In the genomic region with DNA sequence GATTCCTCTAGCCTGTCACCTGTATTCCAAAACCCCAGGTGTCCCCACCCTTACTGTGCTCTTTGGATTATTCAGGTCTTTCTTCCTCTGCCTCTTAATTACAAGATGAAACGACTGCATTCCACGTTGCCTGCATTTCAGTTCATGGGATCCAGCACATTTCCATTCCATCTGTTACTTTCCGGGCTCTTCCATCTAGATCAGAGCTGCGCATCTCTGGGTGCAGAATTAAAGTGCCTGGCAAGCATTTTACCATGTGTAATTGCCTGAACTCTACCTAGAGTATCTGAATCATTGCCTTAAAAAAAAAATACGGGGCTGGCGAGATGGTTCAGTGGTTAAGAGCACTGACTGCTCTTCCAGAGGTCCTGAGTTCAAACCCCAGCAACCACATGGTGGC, we compare ENCODE assay signal across 26 mouse cellular contexts.
DNase-seq lines count a peak whose midpoint lies in the region; ATAC-seq lines count a peak whose summit lies in the region.
"Had no signal": no experiment of that assay in that cellular context is flagged by ENCODE, and none has a peak within 500 bp of the region (broad histone marks: within the 10 kb centered on the region; RNA-seq: fewer than 3 reads in every experiment).

No protein-coding gene starts in this region.

- H3K9me3 ChIP-seq in forebrain, embryonic 16.5 days (ENCODE audit: control insufficient read depth, low read length), result no peaks in the 10 kb centered on the region
- no peaks in the 10 kb centered on the region for H3K9me3 ChIP-seq in forebrain, embryonic 11.5 days (ENCODE audit: control insufficient read depth, low read length)
- H3K9me3 ChIP-seq: embryonic facial prominence, embryonic 12.5 days; embryonic facial prominence, embryonic 15.5 days; forebrain, embryonic 12.5 days; heart, embryonic 10.5 days; heart, embryonic 13.5 days; hindbrain, embryonic 12.5 days; hindbrain, embryonic 15.5 days had no signal

- peak; percentile 50; the same call in 1 of the 2 replicates for ATAC-seq in forebrain, embryonic 16.5 days
- no peak for ATAC-seq in forebrain, embryonic 11.5 days (replicated peaks; ENCODE audit: low FRiP score)
- ATAC-seq in granulocyte monocyte progenitor cell, adult 5-6 weeks (replicated peaks; ENCODE audit: poor library complexity, severe bottlenecking), result no peak
- ATAC-seq in monocyte, adult 5-6 weeks (replicated peaks; ENCODE audit: insufficient number of reproducible peaks, low FRiP score, low TSS enrichment, poor library complexity, severe bottlenecking), result no peak
- ATAC-seq: activated CD4-positive, CD25-positive, alpha-beta regulatory T cell, adult 4 months had no signal

- no peak overlapping the region for H3K4me2 ChIP-seq in forebrain, embryonic 16.5 days (ENCODE audit: low read length)
- no peak overlapping the region for H3K4me2 ChIP-seq in forebrain, embryonic 11.5 days (ENCODE audit: low read depth, low read length, severe bottlenecking)
- H3K4me2 ChIP-seq: embryonic facial prominence, embryonic 12.5 days; embryonic facial prominence, embryonic 15.5 days; forebrain, embryonic 12.5 days; heart, embryonic 13.5 days; hindbrain, embryonic 12.5 days; hindbrain, embryonic 15.5 days had no signal

- no peak for DNase-seq in forebrain, embryonic 11.5 days (ENCODE audit: low spot score)
- DNase-seq in layer of hippocampus, adult 11-12 months (ENCODE audit: low spot score), result peak; percentile 17
- no peak for DNase-seq in layer of hippocampus, postnatal 10 days (ENCODE audit: low spot score in 2 of 2)
- peak; percentile 44 for DNase-seq in brain, adult 2 months (ENCODE audit: low read depth, low spot score)
- peak; percentile 65 for DNase-seq in layer of hippocampus, adult 9-11 months
- DNase-seq: adrenal gland, adult 8-10 months; adrenal gland, postnatal 25 days; cerebellum, adult 11 months; cerebellum, adult 2 months; cerebellum, adult 9-11 months; cerebellum, postnatal 25 days; gastrocnemius, postnatal 25 days; heart, adult 2 months; heart, postnatal 14 days; heart, postnatal 4 days had no signal

- no peak overlapping the region for H3K9ac ChIP-seq in forebrain, embryonic 16.5 days (replicated peaks; ENCODE audit: low read depth, low read length)
- no peak overlapping the region for H3K9ac ChIP-seq in forebrain, embryonic 11.5 days (ENCODE audit: low read length)
- H3K9ac ChIP-seq: embryonic facial prominence, embryonic 12.5 days; embryonic facial prominence, embryonic 15.5 days; forebrain, embryonic 12.5 days; heart, embryonic 13.5 days; hindbrain, embryonic 12.5 days; hindbrain, embryonic 15.5 days had no signal

- H3K27me3 ChIP-seq in forebrain, embryonic 16.5 days (replicated peaks; ENCODE audit: control insufficient read depth, insufficient read depth, low read length), result no peaks in the 10 kb centered on the region
- H3K27me3 ChIP-seq in forebrain, embryonic 11.5 days (ENCODE audit: control insufficient read depth, insufficient read depth, low read length), result no peaks in the 10 kb centered on the region
- H3K27me3 ChIP-seq: embryonic facial prominence, embryonic 12.5 days; embryonic facial prominence, embryonic 15.5 days; forebrain, embryonic 12.5 days; heart, embryonic 13.5 days; hindbrain, embryonic 12.5 days; hindbrain, embryonic 15.5 days had no signal

- H3K27ac ChIP-seq in forebrain, embryonic 16.5 days (ENCODE audit: low read length), result no peak overlapping the region
- no peak overlapping the region for H3K27ac ChIP-seq in forebrain, embryonic 11.5 days (ENCODE audit: low read depth, low read length)
- H3K27ac ChIP-seq: embryonic facial prominence, embryonic 12.5 days; embryonic facial prominence, embryonic 15.5 days; forebrain, embryonic 12.5 days; heart, adult 2 months; heart, embryonic 10.5 days; heart, embryonic 13.5 days; hindbrain, embryonic 12.5 days; hindbrain, embryonic 15.5 days had no signal

- H3K4me1 ChIP-seq in forebrain, embryonic 16.5 days (replicated peaks; ENCODE audit: control insufficient read depth, insufficient read depth, low read length), result peaks cover 8% of the 10 kb centered on the region
- peaks cover 2% of the 10 kb centered on the region; the same call in 1 of the 2 replicates for H3K4me1 ChIP-seq in forebrain, embryonic 11.5 days (replicated peaks; ENCODE audit: control insufficient read depth, insufficient read depth, low read length)
- H3K4me1 ChIP-seq: embryonic facial prominence, embryonic 12.5 days; embryonic facial prominence, embryonic 15.5 days; heart, embryonic 10.5 days; hindbrain, embryonic 12.5 days; hindbrain, embryonic 15.5 days had no signal

- H3K4me3 ChIP-seq in forebrain, embryonic 16.5 days (replicated peaks; ENCODE audit: low read length), result no peak overlapping the region
- no peak overlapping the region for H3K4me3 ChIP-seq in forebrain, embryonic 11.5 days (ENCODE audit: low read depth, low read length)
- H3K4me3 ChIP-seq: embryonic facial prominence, embryonic 12.5 days; embryonic facial prominence, embryonic 15.5 days; forebrain, embryonic 12.5 days; heart, adult 2 months; heart, embryonic 10.5 days; heart, embryonic 13.5 days; hindbrain, embryonic 12.5 days; hindbrain, embryonic 15.5 days had no signal

- no peaks in the 10 kb centered on the region for H3K36me3 ChIP-seq in forebrain, embryonic 16.5 days (ENCODE audit: control insufficient read depth, insufficient read depth)
- no peaks in the 10 kb centered on the region for H3K36me3 ChIP-seq in forebrain, embryonic 11.5 days (ENCODE audit: control insufficient read depth, insufficient read depth, low read length)
- H3K36me3 ChIP-seq: embryonic facial prominence, embryonic 12.5 days; embryonic facial prominence, embryonic 15.5 days; forebrain, embryonic 12.5 days; heart, embryonic 10.5 days; heart, embryonic 13.5 days; hindbrain, embryonic 12.5 days; hindbrain, embryonic 15.5 days had no signal

- whole genome bisulfite sequencing in forebrain, embryonic 16.5 days, result 76% methylated on average over 6 of the region's 6 CpGs
- WGBS in forebrain, embryonic 11.5 days, result 91% methylated on average over 6 of the region's 6 CpGs

Comparison
In these comparisons a context has a peak if more than half of its experiments do, and no peak if none do; other contexts are left out.
1. DNase-seq: peak in layer of hippocampus, adult 11-12 months (single experiment), brain, adult 2 months (single experiment) and layer of hippocampus, adult 9-11 months (single experiment); none in forebrain, embryonic 11.5 days (single experiment) and layer of hippocampus, postnatal 10 days (0 of 2).